Mouse (Mus musculus) erythroblast, adult 5-6 weeks (primary cell): ENCODE measurements around the gene Fyn. TPM values are rescaled to one million over a fixed set of nuclear protein-coding genes. Genes with fewer than 3 reads are reported as not detected.

ENCODE experiments used
- ATAC-seq: replicated peaks from 2 replicates; pipeline ENCODE4 v1.8.0; 2016; ENCODE audit warnings: moderate number of reproducible peaks, mild to moderate bottlenecking, moderate TSS enrichment, inconsistent platforms; ENCODE audit not compliant: poor library complexity, low FRiP score, severe bottlenecking
- total RNA-seq, 2 experiments: library from RNA; stranded (forward) in 1 of 2; stranded (reverse) in 1 of 2; fragments of 150-400 nt in 1 of 2; fragments of 200-764, 138-1000 nt in 1 of 2; gene quantifications; 2 replicates each; pipeline versions ENCODE4 v1.2.3 to v1.2.4; 2015 to 2017; ENCODE audit warnings: low replicate concordance in 2 of 2

Fyn gene
- 2.5 and 3.7 TPM in 2 replicates for total RNA-seq (2015; ENCODE audit: low replicate concordance)
- 5.6 and 5.7 TPM in 2 replicates for total RNA-seq (2017; ENCODE audit: low replicate concordance)

- ATAC-seq: no peak
Measured at GRCm38 (mm10) chr10:39368572-39369135, at the start of gene Fyn. Gene Fyn, plus strand, starts transcription at chr10:39368855.

DNA sequence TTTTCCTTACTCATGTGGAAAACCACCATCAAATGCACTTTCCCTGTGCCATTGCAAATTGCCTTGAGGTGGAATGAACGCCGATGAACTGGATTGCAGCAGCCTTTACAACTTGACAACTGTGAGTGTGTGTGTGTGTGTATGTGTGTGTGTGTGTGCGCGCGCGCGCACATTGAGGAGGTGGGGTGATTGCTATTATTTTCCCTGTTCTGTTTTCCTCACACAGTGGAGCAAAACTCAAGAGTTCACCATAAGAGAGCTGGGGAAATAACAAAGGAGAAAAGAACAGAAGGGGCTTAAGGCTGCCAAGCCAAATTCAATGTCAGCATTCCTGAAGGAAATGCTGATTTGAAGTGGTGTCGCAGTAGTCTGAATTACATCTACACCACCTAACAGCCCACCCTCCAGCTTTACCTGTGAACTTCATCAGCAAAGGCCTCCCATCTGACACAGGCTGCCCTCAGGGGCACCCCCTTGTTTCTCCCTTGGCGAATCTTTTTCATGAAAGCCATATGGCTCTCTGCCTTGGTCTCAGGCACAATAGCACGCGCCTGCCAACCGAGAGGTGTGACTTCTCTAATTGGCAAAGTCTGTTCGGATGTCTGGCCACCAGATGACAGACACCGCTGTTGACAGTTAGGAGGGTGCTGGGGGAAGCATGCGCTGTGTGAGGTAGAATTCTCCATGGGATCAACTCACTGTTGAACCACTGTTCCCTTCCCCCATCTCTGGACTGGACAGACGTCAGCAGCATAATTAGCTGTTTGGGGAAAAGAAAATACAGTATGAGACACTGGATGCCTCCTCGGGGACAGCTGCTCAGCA, 47.6 kb upstream of the Fyn start:
- ATAC-seq: no peak

GRCm38 (mm10) chr10:39321623-39321985, 47.1 kb upstream of the Fyn start:
- ATAC-seq: no peak

- no peak for ATAC-seq
Measured at GRCm38 (mm10) chr10:39322143-39322542, 46.5 kb upstream of the Fyn start.

DNA sequence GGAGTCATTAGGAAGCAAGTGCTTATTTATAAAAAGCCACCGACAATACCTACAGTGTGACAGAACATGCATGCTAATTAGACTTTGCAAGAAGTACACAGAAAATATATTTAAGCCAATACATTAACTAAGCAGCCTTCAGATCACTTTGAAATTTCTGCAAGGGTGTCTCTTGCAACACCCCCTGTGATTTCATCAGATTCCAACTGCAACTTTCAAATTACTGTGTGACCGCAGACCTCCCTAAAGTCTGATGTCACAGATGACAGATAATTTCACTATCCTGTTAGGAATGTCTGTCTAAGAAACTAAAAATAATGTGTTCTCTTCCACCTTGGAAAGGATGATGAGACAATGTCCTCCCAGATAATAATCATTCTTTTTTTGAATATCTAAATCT, 44.4 kb upstream of the Fyn start:
- ATAC-seq: no peak

- no peak for ATAC-seq
Measured at GRCm38 (mm10) chr10:39328661-39329060, 40.0 kb upstream of the Fyn start.

DNA sequence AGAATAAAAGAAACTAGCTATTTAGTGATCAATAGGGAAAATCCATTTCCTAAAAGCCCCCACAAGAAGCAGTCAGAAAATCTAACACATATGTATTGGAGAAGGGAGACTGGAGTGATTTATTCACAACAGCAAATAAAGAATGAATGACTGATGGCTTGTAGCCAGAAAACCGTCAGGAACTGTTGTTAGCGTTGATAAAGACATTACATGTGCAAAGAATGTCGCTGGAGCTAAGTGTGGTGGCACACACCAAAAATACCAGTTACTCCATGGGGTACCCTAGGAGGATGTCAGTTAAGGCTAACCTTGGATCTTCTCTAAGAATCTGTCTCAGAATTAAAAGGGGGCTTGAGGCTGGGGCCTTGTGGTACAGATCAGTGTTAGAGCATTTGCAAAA, 34.3 kb upstream of the Fyn start:
- no peak for ATAC-seq

- ATAC-seq: no peak
Measured at GRCm38 (mm10) chr10:39335880-39336279, 32.8 kb upstream of the Fyn start.

GRCm38 (mm10) chr10:39339189-39339968, 29.3 kb upstream of the Fyn start:
- no peak for ATAC-seq

DNA sequence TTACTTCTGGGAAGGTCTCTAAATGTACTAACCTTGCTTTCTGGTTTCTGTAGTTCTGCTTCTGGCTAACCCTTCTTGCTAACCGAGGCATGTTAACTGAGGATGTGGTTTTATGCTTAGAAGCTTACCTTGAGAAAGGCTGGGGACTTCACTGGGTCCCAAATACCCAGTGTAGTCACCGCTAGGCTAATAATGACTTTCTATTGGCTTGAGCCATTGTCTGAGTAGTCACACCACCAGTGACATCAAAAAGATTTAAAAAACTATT, 28.8 kb upstream of the Fyn start:
- no peak for ATAC-seq

DNA sequence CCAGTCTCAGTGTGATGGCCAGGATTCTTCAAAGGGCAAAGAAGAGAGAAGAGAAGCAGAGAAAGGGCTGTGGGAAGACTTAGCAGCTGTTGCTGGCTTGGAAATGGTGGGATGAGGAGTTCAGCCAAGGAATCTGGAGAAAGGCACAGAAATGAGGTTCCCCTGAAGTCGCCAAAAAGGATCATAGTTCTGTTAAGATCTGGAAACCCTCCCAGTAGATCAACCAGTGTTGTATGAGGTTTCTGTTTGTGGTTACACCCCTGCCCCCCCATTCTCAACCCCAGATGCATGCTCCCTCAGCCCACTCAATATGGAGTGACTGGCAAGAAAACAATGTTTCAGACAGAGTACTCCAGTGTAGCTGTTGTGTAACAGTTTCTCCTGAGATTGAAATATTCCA, 25.1 kb upstream of the Fyn start:
- ATAC-seq: no peak

DNA sequence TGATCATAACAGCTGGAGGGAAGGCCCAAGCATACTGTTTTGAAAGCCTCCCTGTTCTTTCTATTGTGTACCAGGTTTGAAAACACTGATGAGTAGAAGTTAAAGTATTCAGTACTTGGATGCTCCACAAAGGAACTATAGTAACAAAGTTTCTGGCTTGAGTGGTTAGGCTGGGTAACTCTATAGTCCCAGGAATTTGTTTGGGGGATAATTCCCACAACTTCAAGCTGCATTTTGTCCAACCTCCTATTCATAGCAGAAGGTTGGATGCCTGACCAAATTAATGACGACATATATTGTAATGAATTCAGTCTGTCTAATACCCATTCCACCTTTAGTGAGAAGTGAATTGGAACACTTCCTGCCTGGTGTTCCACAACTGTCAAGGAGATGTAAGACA, 22.7 kb upstream of the Fyn start:
- no peak for ATAC-seq

DNA sequence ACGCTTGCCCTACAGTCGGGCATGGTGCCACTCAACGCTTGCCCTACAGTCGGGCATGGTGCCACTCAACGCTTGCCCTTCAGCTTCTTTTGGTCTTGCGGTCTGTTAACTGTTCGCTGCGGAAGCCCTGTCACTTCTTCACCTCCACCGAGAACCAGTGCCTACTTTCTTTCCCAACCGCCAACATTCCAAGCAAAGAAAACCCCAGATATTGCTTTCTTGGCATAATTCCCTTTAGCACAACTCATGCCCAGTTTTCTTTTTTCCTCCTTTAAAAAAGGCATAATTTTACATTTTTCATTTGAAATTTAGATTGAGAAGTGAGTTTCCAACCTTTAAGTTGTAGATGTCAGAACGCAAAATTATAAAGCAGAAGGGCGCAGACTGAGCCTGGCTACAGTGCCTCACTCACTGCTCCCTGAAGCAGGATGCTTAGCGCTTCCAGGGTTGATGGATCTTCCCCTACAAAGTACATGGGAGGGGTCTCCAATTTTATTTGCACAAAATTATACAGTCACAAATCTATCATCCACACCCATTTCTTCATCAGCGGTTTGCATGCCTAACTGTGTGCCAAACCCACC, 18.8 kb upstream of the Fyn start:
- ATAC-seq: no peak

GRCm38 (mm10) chr10:39364196-39364595, 4.5 kb upstream of the Fyn start:
- no peak for ATAC-seq

- ATAC-seq: peak; percentile 88
Measured at GRCm38 (mm10) chr10:39369502-39369931, 862 bp downstream of the Fyn start.

DNA sequence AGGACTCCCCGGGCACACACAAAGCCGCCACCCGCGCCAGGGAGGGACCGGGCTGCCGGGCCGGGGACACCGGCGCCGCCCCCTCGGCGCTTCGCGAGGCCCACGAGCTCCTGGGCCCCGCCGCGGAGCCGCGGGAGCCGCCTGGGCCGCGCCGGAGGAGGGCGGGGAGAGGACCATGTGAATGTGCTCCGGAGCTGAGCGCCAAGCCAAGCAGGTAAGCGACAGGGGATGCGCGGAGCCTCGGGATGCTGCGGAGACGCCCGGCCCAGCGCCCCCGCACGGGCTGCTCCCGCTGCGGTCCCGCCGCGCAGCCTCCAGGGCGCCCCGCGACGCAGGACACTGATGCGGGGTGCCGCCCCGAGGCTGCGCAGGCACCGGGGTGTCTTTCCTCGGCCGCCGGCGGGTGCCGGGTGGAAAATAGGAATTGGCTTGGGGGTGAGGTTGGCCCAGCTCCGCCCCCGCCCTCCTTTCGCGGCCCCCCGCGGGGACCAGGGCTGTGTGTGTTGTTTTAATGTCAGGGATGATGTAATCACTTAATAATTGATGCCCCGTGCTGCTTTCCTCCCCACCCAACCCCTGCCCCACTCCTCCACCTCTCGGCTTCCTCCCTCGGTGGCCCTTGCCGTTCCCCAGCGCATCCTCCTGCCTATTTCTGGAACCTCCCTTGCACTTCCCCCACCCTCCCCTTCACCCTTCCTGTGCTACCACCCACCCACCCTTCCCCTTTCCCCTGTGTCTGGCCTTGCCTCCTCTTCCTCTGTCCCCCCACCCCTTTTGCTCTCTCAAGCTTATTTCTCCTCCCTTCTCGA, 1.5 kb downstream of the Fyn start:
- ATAC-seq: no peak

DNA sequence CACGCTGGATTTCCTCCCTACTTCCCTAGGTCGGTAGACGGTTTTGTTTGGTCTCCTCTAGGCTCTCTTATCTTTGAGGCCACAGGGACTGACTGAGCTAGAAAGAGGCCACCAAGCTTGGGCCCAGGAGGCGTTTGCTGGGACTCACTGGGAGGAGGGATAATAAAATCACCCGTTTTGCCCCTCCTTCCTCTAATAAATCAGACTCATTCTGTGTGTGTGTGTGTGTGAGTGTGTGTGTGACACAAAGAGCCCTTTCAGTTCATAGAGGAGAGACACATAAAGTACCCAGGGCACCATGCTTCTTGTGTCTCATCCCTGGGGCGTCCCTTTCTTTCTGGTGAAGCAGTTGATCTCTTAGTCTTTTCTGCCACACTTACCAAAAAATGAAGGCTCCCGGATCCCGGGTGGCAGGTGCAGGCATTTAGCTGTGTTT, 2.1 kb downstream of the Fyn start:
- no peak for ATAC-seq

- ATAC-seq: no peak
Measured at GRCm38 (mm10) chr10:39371467-39371866, 2.8 kb downstream of the Fyn start.

DNA sequence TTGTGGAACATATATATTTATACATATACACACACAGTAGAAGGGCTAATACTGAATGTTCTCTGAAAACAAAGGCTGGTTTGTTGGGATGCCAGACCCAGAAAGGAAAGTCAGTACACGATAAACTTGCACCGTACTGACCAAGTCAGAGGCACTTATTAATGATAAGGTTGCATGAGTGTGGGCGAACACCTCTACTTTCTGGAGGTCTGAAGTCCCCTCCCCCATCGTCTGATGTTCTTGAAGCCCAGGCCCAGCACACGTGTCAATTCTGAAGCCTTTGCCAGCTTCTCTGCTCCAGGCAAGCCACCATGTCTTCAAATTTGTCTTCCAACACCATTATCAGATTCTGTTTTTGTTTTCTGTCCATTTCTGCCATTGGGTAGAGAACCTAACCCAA, 3.3 kb downstream of the Fyn start:
- ATAC-seq: no peak

- no peak for ATAC-seq
Measured at GRCm38 (mm10) chr10:39376676-39377075, 8.0 kb downstream of the Fyn start.
